Mouse (Mus musculus): ENCODE measurements around the gene Klk13.
"Not testable (repeated sequence)": the region's sequence is repeated elsewhere in the genome, so short reads cannot be mapped to it uniquely, and the experiment has no call there.

Klk13 gene

GRCm38 (mm10) chr7:43712267-43712666, at the start of gene Klk13:
Gene Klk13 (plus strand): TSS chr7:43712567.
- DNase-seq (ENCODE audit: low spot score) = no peak

- no peak for DNase-seq (ENCODE audit: low spot score)
Observed at GRCm38 (mm10) chr7:43662804-43663203, 49.6 kb upstream of the Klk13 start.

GRCm38 (mm10) chr7:43667221-43667620, 45.1 kb upstream of the Klk13 start:
- DNase-seq (ENCODE audit: low spot score) = not testable (repeated sequence)

GRCm38 (mm10) chr7:43668582-43668981, 43.8 kb upstream of the Klk13 start:
- DNase-seq (ENCODE audit: low spot score) = no peak

DNA sequence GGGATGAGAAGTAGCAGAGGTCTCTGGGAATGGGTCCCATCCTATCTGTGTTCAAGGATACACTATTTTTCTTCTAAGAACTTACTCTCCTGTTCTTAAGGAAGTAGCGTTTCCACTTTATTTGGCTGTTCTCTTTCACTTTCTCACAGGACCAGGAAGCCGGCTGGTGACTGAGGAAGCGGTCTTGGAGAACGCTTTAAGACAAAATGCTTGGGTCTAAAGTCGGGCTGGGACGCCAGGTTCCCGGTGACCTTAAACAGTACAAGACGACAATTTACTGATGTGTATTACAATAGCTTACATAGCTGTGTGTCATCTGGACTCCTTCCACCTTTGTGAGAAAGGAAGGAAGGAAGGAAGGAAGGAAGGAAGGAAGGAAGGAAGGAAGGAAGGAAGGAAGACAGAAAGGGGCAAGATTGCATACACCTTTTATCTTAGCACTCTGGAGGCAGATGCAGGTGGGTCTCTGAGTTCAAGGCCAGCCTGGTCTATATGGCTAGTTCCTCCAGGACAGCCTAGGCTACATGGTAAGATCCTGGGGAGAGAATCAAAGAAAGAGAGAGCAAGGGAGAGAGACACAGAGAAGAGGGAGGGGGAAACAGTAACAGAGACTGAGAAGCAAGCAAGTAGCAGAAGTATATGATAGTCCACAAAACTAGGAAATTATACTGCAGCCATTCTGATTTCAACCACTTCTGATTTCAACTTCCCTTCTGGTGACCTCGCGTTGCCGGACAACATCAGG, 41.1 kb upstream of the Klk13 start:
- no peak for DNase-seq (ENCODE audit: low spot score)

DNA sequence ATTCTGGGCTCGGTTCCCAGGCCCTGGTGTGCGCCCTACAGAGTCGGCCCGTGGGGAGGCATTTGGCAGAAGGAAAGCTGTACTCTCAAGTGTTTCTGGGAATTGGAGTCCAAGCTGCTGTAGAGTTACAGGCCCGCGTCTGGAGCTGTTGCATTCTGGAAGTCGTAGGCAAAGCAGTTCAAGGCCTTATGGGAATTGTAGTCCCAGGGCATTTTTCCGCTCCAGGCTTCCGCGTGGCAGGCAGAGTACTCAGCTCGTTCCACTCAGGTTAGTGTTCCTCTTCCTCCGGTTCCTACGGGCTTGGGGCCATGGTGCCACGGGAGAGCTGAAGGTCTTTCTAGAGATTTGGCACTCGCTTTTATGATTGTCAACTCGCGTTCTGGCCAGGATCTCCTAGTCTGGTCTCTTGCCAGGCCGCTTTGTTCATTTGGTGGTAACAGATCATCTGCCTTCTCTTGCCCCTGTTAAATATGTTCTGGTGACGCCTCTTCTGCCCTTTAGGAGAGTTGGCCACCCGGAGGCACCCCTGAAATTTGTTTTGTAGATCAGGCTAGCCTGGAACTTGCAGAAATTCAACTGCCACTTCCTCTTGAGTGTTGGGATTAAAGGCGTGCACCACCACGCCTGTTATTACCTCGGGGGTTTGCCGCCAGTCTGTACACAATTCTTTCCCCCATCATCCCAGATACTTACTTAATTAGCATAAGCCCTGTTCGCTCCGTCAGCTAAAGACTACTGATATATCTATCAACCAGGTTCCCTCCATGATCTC, 40.4 kb upstream of the Klk13 start, which contains the start of gene Ctu1:
Gene Ctu1 (plus strand): TSS at position 208 of the 772 bp plus-strand sequence.
- DNase-seq (ENCODE audit: low spot score) = peak; percentile 79

DNA sequence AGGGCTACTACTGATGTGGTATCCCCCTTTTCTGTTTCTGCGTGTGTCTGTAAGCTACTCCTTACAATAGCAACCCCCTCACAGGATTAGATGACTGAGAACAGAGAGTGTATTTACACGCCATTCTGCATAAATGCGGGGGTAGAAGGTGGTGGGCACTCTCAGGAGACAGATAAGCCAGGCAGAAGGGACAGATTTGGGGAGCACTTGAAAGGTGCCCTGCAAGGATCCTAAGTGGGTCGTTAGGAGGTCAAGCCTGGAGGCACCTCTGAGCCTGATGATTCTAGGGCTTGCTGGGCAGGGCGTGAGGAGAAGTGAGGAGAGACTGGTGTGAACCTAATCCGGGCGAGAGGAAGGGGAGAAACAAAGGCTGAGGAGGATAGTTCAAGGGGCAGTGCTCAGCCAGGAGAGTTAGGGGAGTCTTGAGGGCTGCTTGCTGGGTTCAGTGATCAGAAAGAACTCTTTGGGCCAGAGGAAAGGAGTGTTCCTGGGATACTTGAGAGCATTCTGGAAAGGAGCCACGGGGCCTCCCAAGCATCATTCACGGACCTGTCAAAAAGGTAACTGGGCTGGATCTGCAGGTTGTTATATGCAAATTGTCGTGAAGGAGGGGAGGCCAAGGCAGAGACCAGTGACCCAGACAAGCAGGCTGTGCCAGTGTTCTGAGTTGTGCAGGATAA, 39.6 kb upstream of the Klk13 start:
- peak; percentile 27 for DNase-seq (ENCODE audit: low spot score)

- DNase-seq (ENCODE audit: low spot score) = no peak
Observed at GRCm38 (mm10) chr7:43675091-43675490, 37.3 kb upstream of the Klk13 start.

GRCm38 (mm10) chr7:43678517-43678916, 33.9 kb upstream of the Klk13 start:
- no peak for DNase-seq (ENCODE audit: low spot score)

- peak; percentile 46 for DNase-seq (ENCODE audit: low spot score)
Observed at GRCm38 (mm10) chr7:43680960-43681359, 31.4 kb upstream of the Klk13 start.

- DNase-seq (ENCODE audit: low spot score) = not testable (repeated sequence)
Observed at GRCm38 (mm10) chr7:43682511-43682910, 29.9 kb upstream of the Klk13 start.

DNA sequence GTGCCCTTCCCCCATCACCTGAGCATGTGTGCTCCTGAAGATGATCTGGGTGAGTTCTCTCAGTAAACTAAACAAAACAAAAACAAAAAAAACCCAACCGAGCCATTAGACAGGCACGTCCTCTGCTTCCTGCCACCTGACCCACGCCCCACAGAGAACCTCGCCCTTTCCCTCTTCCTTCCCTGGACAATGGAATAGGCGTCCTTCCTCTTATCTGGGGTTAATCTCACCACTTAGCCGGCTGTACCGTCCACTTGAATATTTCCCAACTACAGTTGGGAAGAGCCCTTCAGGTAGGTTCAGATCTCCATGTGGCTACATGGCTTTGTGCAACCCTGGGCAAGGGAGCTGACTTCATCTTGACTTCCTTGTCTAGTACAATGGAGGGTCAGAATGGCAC, 27.3 kb upstream of the Klk13 start:
- no peak for DNase-seq (ENCODE audit: low spot score)

GRCm38 (mm10) chr7:43690118-43690517, 22.2 kb upstream of the Klk13 start, which contains the start of gene Klk14:
Gene Klk14 (plus strand): TSS chr7:43690418.
- DNase-seq (ENCODE audit: low spot score) = no peak

DNA sequence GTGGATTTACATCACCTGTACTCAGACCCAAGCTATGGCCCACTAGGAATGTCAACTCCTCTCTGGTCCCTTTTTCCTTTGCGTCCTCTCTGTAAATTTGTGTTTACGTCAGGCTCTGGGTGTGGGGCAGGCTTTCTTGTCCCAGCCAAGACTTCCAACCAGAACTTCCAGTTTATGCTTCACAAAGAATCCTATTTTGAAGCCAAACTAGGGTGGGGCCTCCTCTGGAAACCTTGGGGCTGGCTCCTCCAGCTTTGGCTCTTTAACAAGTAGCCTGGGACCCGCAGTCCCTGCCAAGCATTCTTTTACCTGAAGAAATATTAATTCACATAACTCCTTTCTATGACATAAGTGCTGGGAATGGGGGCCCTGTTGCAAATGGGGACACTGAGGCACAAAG, 2.3 kb upstream of the Klk13 start:
- DNase-seq (ENCODE audit: low spot score) = no peak

- no peak for DNase-seq (ENCODE audit: low spot score)
Observed at GRCm38 (mm10) chr7:43712917-43713316, 550 bp downstream of the Klk13 start.

GRCm38 (mm10) chr7:43713741-43714351, 1.5 kb downstream of the Klk13 start:
- DNase-seq (ENCODE audit: low spot score) = no peak

DNA sequence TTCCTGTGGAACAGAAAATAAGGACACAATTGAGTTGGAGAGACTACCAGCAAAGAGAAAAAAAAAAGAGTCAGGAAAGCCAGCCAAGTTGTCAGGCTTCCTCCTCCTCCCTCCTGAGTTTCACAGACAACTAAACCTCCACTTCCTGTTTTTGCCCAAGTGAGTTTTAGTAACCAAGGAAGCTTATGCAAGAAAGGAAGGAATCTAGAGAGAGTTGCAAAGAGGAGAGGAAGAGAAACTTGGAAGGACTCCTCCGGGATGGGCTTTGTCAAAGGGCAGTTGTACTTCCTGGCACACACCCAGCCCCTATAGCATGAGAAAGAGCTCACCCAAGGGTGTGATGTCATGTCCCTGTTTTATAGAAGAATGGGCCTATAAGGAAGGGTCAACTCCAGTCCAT, 35.4 kb downstream of the Klk13 start:
- no peak for DNase-seq (ENCODE audit: low spot score)

- no peak for DNase-seq (ENCODE audit: low spot score)
Observed at GRCm38 (mm10) chr7:43752806-43753205, 40.4 kb downstream of the Klk13 start.

- DNase-seq (ENCODE audit: low spot score) = no peak
Observed at GRCm38 (mm10) chr7:43766484-43766883, 54.1 kb downstream of the Klk13 start.

- DNase-seq (ENCODE audit: low spot score) = no peak
Observed at GRCm38 (mm10) chr7:43768597-43768996, 56.2 kb downstream of the Klk13 start, which contains the start of gene Klk12. Gene Klk12 (plus strand): TSS chr7:43768897.

- DNase-seq (ENCODE audit: low spot score) = no peak
Observed at GRCm38 (mm10) chr7:43769636-43770035, 57.3 kb downstream of the Klk13 start.

GRCm38 (mm10) chr7:43770701-43771100, 58.3 kb downstream of the Klk13 start:
- DNase-seq (ENCODE audit: low spot score) = no peak

Measured in ovary, postnatal 14 days (tissue).